Mouse (Mus musculus) kidney, embryonic 15.5 days (tissue): ENCODE measurements around the gene Lmntd1. TPM values are rescaled to one million over a fixed set of nuclear protein-coding genes. Genes with fewer than 3 reads are reported as not detected.

Experiments used
- ATAC-seq: fragments of 200-750 bp; cut with Nextera tagmentation; replicated peaks from 2 replicates; pipeline ENCODE4 v1.8.0; 2017; ENCODE audit warnings: moderate TSS enrichment; ENCODE audit not compliant: low FRiP score
- H3K27ac ChIP-seq: fragments of 300-500 bp; sonication (generic); 2 replicates; pipeline ENCODE4 v1.5.1; 2015; ENCODE audit warnings: mild to moderate bottlenecking, inconsistent platforms
- H3K27me3 ChIP-seq: fragments of 300-500 bp; sonication (generic); 2 replicates; pipeline ENCODE4 v1.6.1; 2015; ENCODE audit warnings: inconsistent platforms
- H3K36me3 ChIP-seq: fragments of 300-500 bp; sonication (generic); 2 replicates; pipeline ENCODE4 v1.6.1; 2015; ENCODE audit warnings: inconsistent platforms
- H3K4me1 ChIP-seq: fragments of 300-500 bp; sonication (generic); 2 replicates; pipeline ENCODE4 v1.6.1; 2015; ENCODE audit warnings: inconsistent platforms
- H3K4me2 ChIP-seq: fragments of 300-500 bp; sonication (generic); 2 replicates; pipeline ENCODE4 v1.6.1; 2015; ENCODE audit warnings: moderate library complexity, mild to moderate bottlenecking, inconsistent platforms
- H3K4me3 ChIP-seq: fragments of 300-500 bp; sonication (generic); replicated peaks from 2 replicates; pipeline ENCODE4 v1.5.1; 2015; ENCODE audit warnings: mild to moderate bottlenecking, inconsistent platforms
- H3K9ac ChIP-seq: fragments of 300-500 bp; sonication (generic); 2 replicates; pipeline ENCODE4 v1.6.1; 2015; ENCODE audit warnings: mild to moderate bottlenecking, inconsistent platforms
- H3K9me3 ChIP-seq: fragments of 300-500 bp; sonication (generic); replicated peaks from 2 replicates; pipeline ENCODE4 v1.6.1; 2016; ENCODE audit warnings: inconsistent platforms
- WGBS: fragments of 180-500 bp; shearing (Covaris S2); methylation state at CpG from one replicate; pipeline ENCODE4 v1.1.7; 2015; ENCODE audit warnings: mixed read lengths; 5-methylcytosine and 5-hydroxymethylcytosine counted together
- polyA plus RNA-seq: library from polyadenylated mRNA; unstranded; fragments of >200 nt; fragmentation: Nextera tagmentation; extraction: Ambion mirVana; gene quantifications from 2 replicates; pipeline ENCODE4 v1.2.1, GENCODE M21; 2015

Lmntd1 gene
- polyA plus RNA-seq, 1 experiment from 2014 or later: 2.4 TPM

- Histone ChIP-seq H3K27ac (no peak overlapping the region), H3K4me3 (no peak overlapping the region), H3K4me2 (no peak overlapping the region), H3K27me3 (no peaks in the 10 kb centered on the region), H3K9me3 (no peaks in the 10 kb centered on the region), H3K36me3 (no peaks in the 10 kb centered on the region), H3K9ac (no peak overlapping the region), H3K4me1 (peaks cover 7% of the 10 kb centered on the region)
- no peak for ATAC-seq
- WGBS: 91% methylated on average over 8 of the region's 8 CpGs
Observed at GRCm38 (mm10) chr6:145380961-145381360, 233.2 kb downstream of the Lmntd1 start.

GRCm38 (mm10) chr6:145379175-145379574 is 234.9 kb downstream of the Lmntd1 start:
- Histone ChIP-seq H3K4me3 (no peak overlapping the region), H3K4me1 (peaks cover 8% of the 10 kb centered on the region), H3K9me3 (no peaks in the 10 kb centered on the region), H3K36me3 (no peaks in the 10 kb centered on the region), H3K27me3 (no peaks in the 10 kb centered on the region), H3K27ac (no peak overlapping the region), H3K9ac (no peak overlapping the region), H3K4me2 (no peak overlapping the region)
- 36% methylated on average over 6 of the region's 6 CpGs for WGBS
- ATAC-seq: no peak

DNA sequence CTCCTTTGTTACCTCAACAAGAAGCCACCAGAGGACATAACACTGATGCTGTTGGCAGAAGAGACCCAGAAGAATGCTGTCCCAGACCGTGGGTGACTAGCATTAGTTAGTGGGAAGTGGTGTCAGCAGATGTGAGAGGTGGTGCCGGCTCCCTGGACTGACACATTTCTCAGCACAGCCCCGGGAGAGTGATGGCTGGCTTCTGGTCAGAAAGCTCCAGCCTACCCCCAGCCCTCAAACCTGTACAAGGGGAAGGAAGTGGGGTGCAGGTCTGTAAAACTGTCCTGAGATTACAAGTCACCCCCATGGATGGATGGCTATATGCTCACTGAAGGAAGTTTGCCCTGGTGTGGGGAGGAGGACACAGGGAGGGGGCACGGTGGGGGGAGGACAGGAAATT is 235.4 kb downstream of the Lmntd1 start:
- H3K9ac ChIP-seq: no peak overlapping the region
- no peaks in the 10 kb centered on the region for H3K27me3 ChIP-seq
- H3K4me1 ChIP-seq: peaks cover 13% of the 10 kb centered on the region
- WGBS: 62% methylated on average over 4 of the region's 4 CpGs
- H3K4me3 ChIP-seq: no peak overlapping the region
- H3K4me2 ChIP-seq: no peak overlapping the region
- no peak for ATAC-seq
- no peaks in the 10 kb centered on the region for H3K9me3 ChIP-seq
- H3K36me3 ChIP-seq: no peaks in the 10 kb centered on the region
- H3K27ac ChIP-seq: no peak overlapping the region

GRCm38 (mm10) chr6:145374372-145374771 is 239.7 kb downstream of the Lmntd1 start:
- ATAC-seq: no peak
- Histone ChIP-seq H3K27ac (no peak overlapping the region), H3K36me3 (no peaks in the 10 kb centered on the region), H3K4me1 (peaks cover 23% of the 10 kb centered on the region), H3K4me3 (no peak overlapping the region), H3K9me3 (no peaks in the 10 kb centered on the region), H3K27me3 (no peaks in the 10 kb centered on the region), H3K9ac (no peak overlapping the region), H3K4me2 (no peak overlapping the region)
- WGBS: 76% methylated on average over 2 of the region's 2 CpGs

DNA sequence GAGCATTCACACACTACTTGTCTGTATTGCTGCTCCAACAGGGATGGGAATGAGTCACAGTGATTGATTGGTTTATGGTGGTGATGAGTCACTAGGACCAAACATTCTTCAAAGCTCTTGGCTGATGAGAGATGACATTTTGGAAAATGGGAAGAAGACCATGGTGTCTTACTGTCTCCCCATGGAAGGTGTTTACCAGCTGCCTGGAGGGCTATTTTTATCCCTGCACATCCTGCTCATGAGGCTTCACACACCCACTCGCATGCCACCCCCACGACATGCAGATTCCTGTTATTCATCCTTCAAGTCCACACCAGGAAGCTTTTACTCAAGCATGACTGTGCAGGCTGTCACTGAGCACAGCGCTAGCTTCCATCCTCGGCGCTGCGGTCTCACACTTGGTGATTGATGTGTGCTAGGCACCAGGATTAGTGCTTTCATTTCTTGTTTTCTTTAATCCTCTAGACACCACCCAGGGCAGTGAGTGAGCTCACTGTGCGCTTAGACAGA is 240.4 kb downstream of the Lmntd1 start:
- Histone ChIP-seq H3K9me3 (no peaks in the 10 kb centered on the region), H3K4me3 (no peak overlapping the region), H3K4me1 (peaks cover 22% of the 10 kb centered on the region), H3K27ac (no peak overlapping the region), H3K9ac (no peak overlapping the region), H3K36me3 (no peaks in the 10 kb centered on the region), H3K27me3 (no peaks in the 10 kb centered on the region), H3K4me2 (no peak overlapping the region)
- peak; percentile 46; the same call in 1 of the 2 replicates for ATAC-seq
- WGBS: 16% methylated on average over 7 of the region's 7 CpGs

- ATAC-seq: no peak
- peaks cover 21% of the 10 kb centered on the region for H3K4me1 ChIP-seq
- H3K4me3 ChIP-seq: no peak overlapping the region
- H3K36me3 ChIP-seq: no peaks in the 10 kb centered on the region
- H3K27me3 ChIP-seq: no peaks in the 10 kb centered on the region
- H3K9ac ChIP-seq: no peak overlapping the region
- H3K27ac ChIP-seq: no peak overlapping the region
- no peak overlapping the region for H3K4me2 ChIP-seq
- WGBS: 44% methylated on average over 2 of the region's 2 CpGs
- no peaks in the 10 kb centered on the region for H3K9me3 ChIP-seq
Observed at GRCm38 (mm10) chr6:145372066-145372465, 242.1 kb downstream of the Lmntd1 start.

GRCm38 (mm10) chr6:145371586-145371985 is 242.5 kb downstream of the Lmntd1 start:
- Histone ChIP-seq H3K9me3 (no peaks in the 10 kb centered on the region), H3K36me3 (no peaks in the 10 kb centered on the region), H3K9ac (no peak overlapping the region), H3K4me3 (no peak overlapping the region), H3K4me2 (no peak overlapping the region), H3K27me3 (no peaks in the 10 kb centered on the region), H3K4me1 (peaks cover 21% of the 10 kb centered on the region), H3K27ac (no peak overlapping the region)
- WGBS: 71% methylated on average over 4 of the region's 4 CpGs
- no peak for ATAC-seq

GRCm38 (mm10) chr6:145370302-145370701 is 243.8 kb downstream of the Lmntd1 start:
- 67% methylated on average over 3 of the region's 3 CpGs for WGBS

GRCm38 (mm10) chr6:145369290-145369689 is 244.8 kb downstream of the Lmntd1 start:
- ATAC-seq: no peak
- H3K27me3 ChIP-seq: no peaks in the 10 kb centered on the region
- H3K9me3 ChIP-seq: no peaks in the 10 kb centered on the region
- no peak overlapping the region for H3K4me3 ChIP-seq
- no peak overlapping the region for H3K9ac ChIP-seq
- H3K4me1 ChIP-seq: peaks cover 21% of the 10 kb centered on the region
- H3K36me3 ChIP-seq: no peaks in the 10 kb centered on the region
- no peak overlapping the region for H3K4me2 ChIP-seq
- WGBS: 38% methylated on average over 4 of the region's 4 CpGs
- no peak overlapping the region for H3K27ac ChIP-seq

More at GRCm38 (mm10) chr6:145370302-145370701, 243.8 kb downstream of the Lmntd1 start:
- Histone ChIP-seq H3K4me2 (no peak overlapping the region), H3K36me3 (no peaks in the 10 kb centered on the region), H3K9ac (no peak overlapping the region), H3K4me3 (no peak overlapping the region), H3K4me1 (peaks cover 21% of the 10 kb centered on the region), H3K9me3 (no peaks in the 10 kb centered on the region), H3K27ac (no peak overlapping the region), H3K27me3 (no peaks in the 10 kb centered on the region)
- ATAC-seq: no peak

GRCm38 (mm10) chr6:145366488-145366887 is 247.6 kb downstream of the Lmntd1 start:
- Histone ChIP-seq H3K4me1 (peaks cover 11% of the 10 kb centered on the region), H3K27ac (no peak overlapping the region), H3K9ac (no peak overlapping the region), H3K9me3 (no peaks in the 10 kb centered on the region), H3K4me2 (no peak overlapping the region), H3K4me3 (no peak overlapping the region), H3K36me3 (no peaks in the 10 kb centered on the region), H3K27me3 (no peaks in the 10 kb centered on the region)
- no peak for ATAC-seq
- WGBS: 97% methylated on average over 11 of the region's 11 CpGs

- Histone ChIP-seq H3K4me2 (no peak overlapping the region), H3K9ac (no peak overlapping the region), H3K4me1 (peaks cover 15% of the 10 kb centered on the region), H3K36me3 (no peaks in the 10 kb centered on the region), H3K27me3 (no peaks in the 10 kb centered on the region), H3K4me3 (no peak overlapping the region), H3K27ac (no peak overlapping the region), H3K9me3 (no peaks in the 10 kb centered on the region)
- WGBS: 66% methylated on average over 7 of the region's 7 CpGs
- ATAC-seq: no peak
Observed at GRCm38 (mm10) chr6:145363698-145364097, 250.4 kb downstream of the Lmntd1 start.

DNA sequence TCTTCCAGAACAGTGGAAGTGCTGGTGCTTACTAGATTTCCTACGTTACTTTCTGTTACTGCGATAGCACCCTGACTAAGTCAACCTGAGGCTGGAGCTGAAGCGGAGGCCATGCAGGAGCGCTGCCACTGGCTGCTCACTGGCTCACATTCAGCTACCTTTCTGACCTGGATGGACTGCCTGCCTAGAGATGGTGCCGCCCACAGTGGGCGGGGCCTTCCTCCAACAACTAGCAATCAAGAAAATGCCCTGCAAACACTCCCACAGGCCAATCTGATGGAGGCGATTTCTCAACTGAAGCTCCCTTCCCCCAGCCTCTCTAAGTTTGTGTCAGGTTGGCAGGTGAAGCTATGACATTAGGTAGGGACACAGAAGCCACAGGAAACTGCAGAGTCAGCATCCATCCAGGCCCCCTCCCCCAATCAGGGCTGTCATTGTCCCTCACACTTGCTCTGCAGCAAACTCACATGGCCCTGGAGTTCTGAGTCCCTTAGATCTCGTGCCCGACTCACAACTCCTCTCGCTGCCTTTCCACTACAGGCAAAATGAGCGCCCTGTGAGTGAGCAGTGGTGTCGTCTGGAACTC is 252.9 kb downstream of the Lmntd1 start:
- Histone ChIP-seq H3K27ac (no peak overlapping the region), H3K36me3 (no peaks in the 10 kb centered on the region), H3K4me2 (no peak overlapping the region), H3K4me1 (peaks cover 15% of the 10 kb centered on the region), H3K4me3 (no peak overlapping the region), H3K9me3 (no peaks in the 10 kb centered on the region), H3K27me3 (no peaks in the 10 kb centered on the region), H3K9ac (no peak overlapping the region)
- ATAC-seq: peak; percentile 50
- 70% methylated on average over 12 of the region's 12 CpGs for WGBS
